Mouse (Mus musculus): ENCODE results near the gene Slc30a6. TPM values are rescaled to one million over a fixed set of nuclear protein-coding genes. Genes with fewer than 3 reads are reported as not detected.

Gene Slc30a6
- polyA plus RNA-seq, 1 experiment from 2014 or later: 51.8 TPM

- Histone ChIP-seq H3K27me3 (ENCODE audit: insufficient read depth, low read length) (no peaks in the 10 kb centered on the region), H3K4me3 (ENCODE audit: low read length) (no peak overlapping the region), H3K4me1 (ENCODE audit: insufficient read depth, low read length) (no peaks in the 10 kb centered on the region), H3K36me3 (ENCODE audit: insufficient read depth, low read length) (peaks cover 54% of the 10 kb centered on the region), H3K9ac (replicated peaks; ENCODE audit: low read length) (no peak overlapping the region), H3K9me3 (ENCODE audit: low read length) (no peaks in the 10 kb centered on the region), H3K27ac (ENCODE audit: low read length) (no peak overlapping the region), H3K4me2 (replicated peaks; ENCODE audit: low read depth, low read length) (no peak overlapping the region)
- 86% methylated on average over 8 of the region's 8 CpGs for WGBS
- no peak for ATAC-seq (ENCODE audit: low FRiP score, low TSS enrichment)
Observed at GRCm38 (mm10) chr17:74406487-74406886, 11.1 kb downstream of the Slc30a6 start.

DNA sequence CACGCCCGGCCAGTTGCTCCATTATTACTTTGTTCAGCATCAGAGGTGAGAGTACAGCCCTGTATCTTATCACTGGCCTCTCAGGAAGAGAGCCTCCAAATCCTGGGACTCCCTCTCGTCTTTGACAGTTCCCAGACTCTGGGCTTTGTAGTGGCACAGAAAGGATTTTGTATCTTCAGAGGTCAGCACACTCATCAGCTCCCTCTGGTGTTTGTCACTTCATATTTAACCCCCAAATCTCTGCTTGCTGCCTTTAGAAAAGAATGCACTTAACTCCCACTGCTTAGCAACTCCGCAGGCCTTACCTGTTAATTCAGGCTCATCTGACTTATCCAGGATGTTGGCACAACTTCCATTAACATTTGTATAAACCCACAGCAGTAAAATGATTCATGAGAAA is 14.3 kb downstream of the Slc30a6 start:
- Histone ChIP-seq H3K27ac (ENCODE audit: low read length) (no peak overlapping the region), H3K4me3 (ENCODE audit: low read length) (no peak overlapping the region), H3K4me1 (ENCODE audit: insufficient read depth, low read length) (no peaks in the 10 kb centered on the region), H3K9ac (replicated peaks; ENCODE audit: low read length) (no peak overlapping the region), H3K36me3 (ENCODE audit: insufficient read depth, low read length) (peaks cover 51% of the 10 kb centered on the region), H3K4me2 (replicated peaks; ENCODE audit: low read depth, low read length) (no peak overlapping the region), H3K9me3 (ENCODE audit: low read length) (no peaks in the 10 kb centered on the region), H3K27me3 (ENCODE audit: insufficient read depth, low read length) (no peaks in the 10 kb centered on the region)
- no peak for ATAC-seq (ENCODE audit: low FRiP score, low TSS enrichment)
- WGBS: 72% methylated on average over 4 of the region's 4 CpGs

DNA sequence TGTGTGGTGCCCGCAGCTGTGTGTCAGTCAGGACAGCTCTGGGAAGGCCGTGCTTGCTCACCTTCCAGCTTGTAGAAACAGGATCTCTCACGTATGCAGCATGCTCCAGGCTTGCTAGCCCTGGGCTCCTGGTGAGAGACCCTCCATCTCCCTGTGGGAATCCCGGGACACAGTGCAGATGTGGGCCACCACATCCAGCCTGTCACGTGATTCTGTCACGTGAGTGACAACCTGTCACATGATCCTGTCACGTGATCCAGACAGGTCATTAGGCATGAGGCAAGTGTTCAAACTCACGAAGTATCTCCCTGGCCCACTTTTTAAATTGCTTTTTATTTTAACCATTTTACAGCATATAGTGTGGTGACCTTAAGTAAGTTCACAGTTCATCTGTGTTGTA is 17.9 kb downstream of the Slc30a6 start:
- 84% methylated on average over 8 of the region's 8 CpGs for WGBS
- no peak overlapping the region for H3K4me2 ChIP-seq (replicated peaks; ENCODE audit: low read depth, low read length)

GRCm38 (mm10) chr17:74414671-74415070 is 19.3 kb downstream of the Slc30a6 start:
- H3K4me1 ChIP-seq (ENCODE audit: insufficient read depth, low read length): no peaks in the 10 kb centered on the region
- peaks cover 54% of the 10 kb centered on the region for H3K36me3 ChIP-seq (ENCODE audit: insufficient read depth, low read length)
- H3K27me3 ChIP-seq (ENCODE audit: insufficient read depth, low read length): no peaks in the 10 kb centered on the region
- H3K9me3 ChIP-seq (ENCODE audit: low read length): no peaks in the 10 kb centered on the region
- H3K9ac ChIP-seq (replicated peaks; ENCODE audit: low read length): no peak overlapping the region
- H3K4me3 ChIP-seq (ENCODE audit: low read length): no peak overlapping the region
- ATAC-seq (ENCODE audit: low FRiP score, low TSS enrichment): no peak
- no peak overlapping the region for H3K27ac ChIP-seq (ENCODE audit: low read length)
- no peak overlapping the region for H3K4me2 ChIP-seq (replicated peaks; ENCODE audit: low read depth, low read length)
- WGBS: 83% methylated on average over 1 of the region's 1 CpGs

More for the DNA sequence above, 17.9 kb downstream of the Slc30a6 start:
- Histone ChIP-seq H3K27ac (ENCODE audit: low read length) (no peak overlapping the region), H3K27me3 (ENCODE audit: insufficient read depth, low read length) (no peaks in the 10 kb centered on the region), H3K36me3 (ENCODE audit: insufficient read depth, low read length) (peaks cover 53% of the 10 kb centered on the region), H3K4me3 (ENCODE audit: low read length) (no peak overlapping the region), H3K4me1 (ENCODE audit: insufficient read depth, low read length) (no peaks in the 10 kb centered on the region), H3K9me3 (ENCODE audit: low read length) (no peaks in the 10 kb centered on the region), H3K9ac (replicated peaks; ENCODE audit: low read length) (no peak overlapping the region)
- ATAC-seq (ENCODE audit: low FRiP score, low TSS enrichment): no peak

GRCm38 (mm10) chr17:74416841-74417360 is 21.5 kb downstream of the Slc30a6 start:
- H3K27me3 ChIP-seq (ENCODE audit: insufficient read depth, low read length): no peaks in the 10 kb centered on the region
- no peak overlapping the region for H3K9ac ChIP-seq (replicated peaks; ENCODE audit: low read length)
- H3K4me3 ChIP-seq (ENCODE audit: low read length): no peak overlapping the region
- ATAC-seq (ENCODE audit: low FRiP score, low TSS enrichment): no peak
- H3K27ac ChIP-seq (ENCODE audit: low read length): no peak overlapping the region
- no peak overlapping the region for H3K4me2 ChIP-seq (replicated peaks; ENCODE audit: low read depth, low read length)
- H3K36me3 ChIP-seq (ENCODE audit: insufficient read depth, low read length): peaks cover 52% of the 10 kb centered on the region
- no peaks in the 10 kb centered on the region for H3K4me1 ChIP-seq (ENCODE audit: insufficient read depth, low read length)
- whole genome bisulfite sequencing: 90% methylated on average over 8 of the region's 8 CpGs
- no peaks in the 10 kb centered on the region for H3K9me3 ChIP-seq (ENCODE audit: low read length)

DNA sequence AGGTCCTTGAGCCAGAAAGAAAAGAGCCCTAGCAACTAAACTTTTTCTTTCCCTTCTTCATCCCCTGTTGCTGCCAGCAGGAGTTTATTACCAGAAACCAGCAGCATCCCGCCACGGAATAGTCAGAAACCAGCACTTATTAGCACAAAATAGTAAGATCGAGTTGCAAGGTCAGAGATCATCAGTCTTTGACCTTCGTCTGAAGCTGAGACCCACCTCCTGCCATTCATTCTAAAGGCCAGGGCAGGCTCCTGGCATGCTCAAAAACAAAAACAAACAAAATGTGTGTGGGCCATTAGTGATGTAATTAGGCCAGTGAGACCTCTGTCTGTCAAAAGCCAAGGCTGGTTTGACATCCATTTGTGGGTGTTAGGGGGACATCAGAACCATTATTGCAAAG is 22.8 kb downstream of the Slc30a6 start:
- 48% methylated on average over 4 of the region's 4 CpGs for WGBS
- no peak for ATAC-seq (ENCODE audit: low FRiP score, low TSS enrichment)
- H3K27me3 ChIP-seq (ENCODE audit: insufficient read depth, low read length): no peaks in the 10 kb centered on the region
- H3K4me1 ChIP-seq (ENCODE audit: insufficient read depth, low read length): no peaks in the 10 kb centered on the region
- H3K36me3 ChIP-seq (ENCODE audit: insufficient read depth, low read length): peaks cover 52% of the 10 kb centered on the region
- H3K4me2 ChIP-seq (replicated peaks; ENCODE audit: low read depth, low read length): no peak overlapping the region
- no peak overlapping the region for H3K27ac ChIP-seq (ENCODE audit: low read length)
- H3K9me3 ChIP-seq (ENCODE audit: low read length): no peaks in the 10 kb centered on the region
- no peak overlapping the region for H3K4me3 ChIP-seq (ENCODE audit: low read length)
- H3K9ac ChIP-seq (replicated peaks; ENCODE audit: low read length): no peak overlapping the region

GRCm38 (mm10) chr17:74420656-74421055 is 25.2 kb downstream of the Slc30a6 start:
- no peaks in the 10 kb centered on the region for H3K27me3 ChIP-seq (ENCODE audit: insufficient read depth, low read length)
- no peak overlapping the region for H3K27ac ChIP-seq (ENCODE audit: low read length)
- no peaks in the 10 kb centered on the region for H3K9me3 ChIP-seq (ENCODE audit: low read length)
- no peak overlapping the region for H3K4me3 ChIP-seq (ENCODE audit: low read length)
- no peak overlapping the region for H3K9ac ChIP-seq (replicated peaks; ENCODE audit: low read length)
- H3K4me1 ChIP-seq (ENCODE audit: insufficient read depth, low read length): no peaks in the 10 kb centered on the region
- ATAC-seq (ENCODE audit: low FRiP score, low TSS enrichment): no peak
- H3K4me2 ChIP-seq (replicated peaks; ENCODE audit: low read depth, low read length): no peak overlapping the region
- peaks cover 40% of the 10 kb centered on the region for H3K36me3 ChIP-seq (ENCODE audit: insufficient read depth, low read length)
- 95% methylated on average over 2 of the region's 2 CpGs for WGBS

- WGBS: 93% methylated on average over 12 of the region's 12 CpGs
- no peak overlapping the region for H3K4me3 ChIP-seq (ENCODE audit: low read length)
- no peak for ATAC-seq (ENCODE audit: low FRiP score, low TSS enrichment)
- H3K27me3 ChIP-seq (ENCODE audit: insufficient read depth, low read length): no peaks in the 10 kb centered on the region
- no peak overlapping the region for H3K27ac ChIP-seq (ENCODE audit: low read length)
- peaks cover 45% of the 10 kb centered on the region for H3K36me3 ChIP-seq (ENCODE audit: insufficient read depth, low read length)
- no peaks in the 10 kb centered on the region for H3K9me3 ChIP-seq (ENCODE audit: low read length)
- H3K4me1 ChIP-seq (ENCODE audit: insufficient read depth, low read length): no peaks in the 10 kb centered on the region
- no peak overlapping the region for H3K9ac ChIP-seq (replicated peaks; ENCODE audit: low read length)
- no peak overlapping the region for H3K4me2 ChIP-seq (replicated peaks; ENCODE audit: low read depth, low read length)
Observed at GRCm38 (mm10) chr17:74424401-74425005, 29.1 kb downstream of the Slc30a6 start.

- H3K4me3 ChIP-seq (ENCODE audit: low read length): no peak overlapping the region
- H3K4me1 ChIP-seq (ENCODE audit: insufficient read depth, low read length): no peaks in the 10 kb centered on the region
- no peak overlapping the region for H3K4me2 ChIP-seq (replicated peaks; ENCODE audit: low read depth, low read length)
- no peak overlapping the region for H3K9ac ChIP-seq (replicated peaks; ENCODE audit: low read length)
- ATAC-seq (ENCODE audit: low FRiP score, low TSS enrichment): no peak
- WGBS: 87% methylated on average over 8 of the region's 8 CpGs
- peaks cover 19% of the 10 kb centered on the region for H3K36me3 ChIP-seq (ENCODE audit: insufficient read depth, low read length)
- no peaks in the 10 kb centered on the region for H3K9me3 ChIP-seq (ENCODE audit: low read length)
- no peak overlapping the region for H3K27ac ChIP-seq (ENCODE audit: low read length)
- H3K27me3 ChIP-seq (ENCODE audit: insufficient read depth, low read length): no peaks in the 10 kb centered on the region
Observed at GRCm38 (mm10) chr17:74430074-74430473, 34.7 kb downstream of the Slc30a6 start.

DNA sequence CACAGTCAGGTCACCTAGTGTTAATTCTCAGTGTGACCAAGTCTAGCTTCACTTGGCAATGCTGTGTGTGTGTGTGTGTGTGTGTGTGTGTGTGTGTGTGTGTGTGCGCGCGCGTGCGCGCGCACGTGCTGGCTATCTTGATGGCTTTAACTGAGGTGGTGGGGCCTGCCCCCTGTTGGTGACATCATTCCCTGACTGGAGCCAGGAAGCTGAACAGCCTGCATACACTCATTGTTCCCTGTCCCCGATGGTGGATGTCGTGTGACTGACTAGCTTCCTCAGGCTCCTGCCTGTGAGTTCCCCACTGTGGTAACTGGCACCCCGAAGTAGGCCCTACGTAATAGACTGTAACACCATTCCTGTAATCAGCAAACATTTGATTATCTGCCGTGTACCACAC is 36.1 kb downstream of the Slc30a6 start:
- no peaks in the 10 kb centered on the region for H3K27me3 ChIP-seq (ENCODE audit: insufficient read depth, low read length)
- no peak overlapping the region for H3K4me2 ChIP-seq (replicated peaks; ENCODE audit: low read depth, low read length)
- no peak overlapping the region for H3K27ac ChIP-seq (ENCODE audit: low read length)
- no peak for ATAC-seq (ENCODE audit: low FRiP score, low TSS enrichment)
- no peak overlapping the region for H3K9ac ChIP-seq (replicated peaks; ENCODE audit: low read length)
- H3K36me3 ChIP-seq (ENCODE audit: insufficient read depth, low read length): peaks cover 17% of the 10 kb centered on the region
- H3K9me3 ChIP-seq (ENCODE audit: low read length): no peaks in the 10 kb centered on the region
- no peak overlapping the region for H3K4me3 ChIP-seq (ENCODE audit: low read length)
- no peaks in the 10 kb centered on the region for H3K4me1 ChIP-seq (ENCODE audit: insufficient read depth, low read length)
- WGBS: 77% methylated on average over 13 of the region's 13 CpGs

Measured in kidney, embryonic 16.5 days (tissue).